Mouse (Mus musculus) heart, embryonic 16.5 days (tissue): ENCODE measurements around the gene Arhgef17. TPM values are rescaled to one million over a fixed set of nuclear protein-coding genes. Genes with fewer than 3 reads are reported as not detected.

Source experiments
- ATAC-seq: fragments of 200-750 bp; cut with Nextera tagmentation; replicated peaks from 2 replicates; pipeline ENCODE4 v1.8.0; 2017; ENCODE audit warnings: moderate number of reproducible peaks; ENCODE audit not compliant: insufficient read depth, low FRiP score; ENCODE audit errors: extremely low read depth
- H3K27ac ChIP-seq: fragments of 300-500 bp; sonication (generic); 2 replicates; pipeline ENCODE4 v1.5.1; 2014; ENCODE audit warnings: mild to moderate bottlenecking, low read length, control low read depth, moderate library complexity
- H3K27me3 ChIP-seq: fragments of 300-500 bp; sonication (generic); 2 replicates; pipeline ENCODE4 v1.6.1; 2014; ENCODE audit warnings: low read length, mixed read lengths; ENCODE audit not compliant: control insufficient read depth, insufficient read depth
- H3K36me3 ChIP-seq: fragments of 300-500 bp; sonication (generic); 2 replicates; pipeline ENCODE4 v1.6.1; 2014; ENCODE audit not compliant: control insufficient read depth, insufficient read depth
- H3K4me1 ChIP-seq: fragments of 300-500 bp; sonication (generic); 2 replicates; pipeline ENCODE4 v1.6.1; 2014; ENCODE audit warnings: low read length, mixed read lengths; ENCODE audit not compliant: control insufficient read depth, insufficient read depth
- H3K4me2 ChIP-seq: fragments of 300-500 bp; sonication (generic); 2 replicates; pipeline ENCODE4 v1.6.1; 2014; ENCODE audit warnings: low read depth, mild to moderate bottlenecking, control low read depth, low read length
- H3K4me3 ChIP-seq: fragments of 300-500 bp; sonication (generic); 2 replicates; pipeline ENCODE4 v1.5.1; 2014; ENCODE audit warnings: mild to moderate bottlenecking, control low read depth, low read length
- H3K9ac ChIP-seq: fragments of 300-500 bp; sonication (generic); 2 replicates; pipeline ENCODE4 v1.6.1; 2014; ENCODE audit warnings: low read length, control low read depth
- H3K9me3 ChIP-seq: fragments of 300-500 bp; sonication (generic); replicated peaks from 2 replicates; pipeline ENCODE4 v1.6.1; 2016; ENCODE audit warnings: low read length; ENCODE audit not compliant: control insufficient read depth
- WGBS: fragments of 180-500 bp; shearing (Covaris S2); extraction: QIAGEN DNeasy Blood & Tissue Kit; methylation state at CpG from one replicate; pipeline ENCODE4 v1.1.7; 2014; 5-methylcytosine and 5-hydroxymethylcytosine counted together
- polyA plus RNA-seq: library from polyadenylated mRNA; unstranded; fragments of >200 nt; fragmentation: Nextera tagmentation; extraction: Ambion mirVana; gene quantifications from 2 replicates; pipeline ENCODE4 v1.2.1, GENCODE M21; 2015

Gene Arhgef17
- polyA plus RNA-seq, 1 experiment from 2014 or later = 5.1 TPM

DNA sequence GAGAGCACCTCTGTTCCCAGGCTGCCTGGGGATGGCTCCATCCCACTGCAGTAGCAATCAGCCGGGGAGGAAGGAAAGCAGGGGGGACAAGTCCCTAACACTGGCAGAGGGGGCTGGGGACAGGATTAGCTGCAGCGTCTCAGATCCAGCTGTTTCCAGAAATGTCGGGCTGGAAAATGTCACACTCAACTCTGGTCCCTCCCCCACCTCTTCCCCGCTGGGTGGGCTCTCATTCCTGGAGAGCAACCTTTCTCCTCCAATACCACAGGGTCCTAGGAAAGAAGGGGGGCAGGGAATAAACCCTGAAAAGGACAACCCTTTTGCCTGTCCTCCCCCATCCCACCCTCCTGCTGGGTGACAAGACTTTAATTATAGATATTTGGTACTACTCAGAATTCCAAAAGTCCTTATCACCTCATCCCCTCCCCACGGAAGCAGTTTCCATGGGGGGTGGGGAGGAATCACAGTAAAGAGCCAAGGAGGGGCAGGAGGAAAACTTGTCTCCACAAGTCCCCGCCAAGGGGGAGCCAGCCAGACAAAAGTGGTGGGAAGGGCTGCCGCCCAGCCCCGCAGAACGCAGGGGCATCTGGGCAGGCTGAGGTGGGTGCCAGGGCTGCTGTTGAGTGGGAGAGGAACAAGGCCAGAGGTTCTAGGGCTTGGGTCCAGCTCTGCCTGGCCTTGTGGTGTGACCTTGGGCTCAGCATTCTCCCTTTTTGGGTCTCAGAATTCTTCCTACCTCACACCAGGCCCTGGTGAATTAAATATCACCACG is 7.0 kb downstream of the Arhgef17 start:
- Histone ChIP-seq H3K27me3 (no peaks in the 10 kb centered on the region), H3K36me3 (peaks cover 2% of the 10 kb centered on the region; the same call in 1 of the 2 replicates), H3K4me2 (peak overlapping the region; percentile 90), H3K4me1 (peaks cover 81% of the 10 kb centered on the region), H3K9ac (peak overlapping the region; percentile 95), H3K27ac (peak overlapping the region; percentile 37), H3K9me3 (no peaks in the 10 kb centered on the region), H3K4me3 (peak overlapping the region; percentile 15; the same call in 1 of the 2 replicates)
- 27% methylated on average over 10 of the region's 10 CpGs for WGBS
- ATAC-seq = no peak

DNA sequence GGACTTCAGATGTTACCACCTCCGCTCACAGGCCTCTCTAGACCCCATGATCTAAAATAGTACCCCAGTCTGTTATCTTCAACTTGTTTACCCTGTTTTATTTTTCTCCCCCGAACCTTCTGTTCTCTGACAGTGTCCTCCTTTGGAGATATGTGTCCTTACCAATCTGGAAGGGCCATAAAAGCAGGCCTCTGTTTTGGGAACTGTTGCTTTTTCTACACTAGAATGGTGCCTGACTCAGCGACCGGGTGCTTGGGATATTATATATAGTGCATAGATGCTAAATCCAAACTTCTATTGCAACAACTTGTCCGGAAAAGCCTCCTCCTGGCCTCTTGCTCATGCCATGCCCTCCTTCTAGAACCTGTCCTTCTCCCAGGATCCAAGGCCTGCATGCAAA is 7.7 kb downstream of the Arhgef17 start:
- Histone ChIP-seq H3K27ac (peak overlapping the region; percentile 25; the same call in 1 of the 2 replicates), H3K36me3 (peaks cover 2% of the 10 kb centered on the region; the same call in 1 of the 2 replicates), H3K4me2 (peak overlapping the region; percentile 90), H3K27me3 (no peaks in the 10 kb centered on the region), H3K4me1 (peaks cover 81% of the 10 kb centered on the region), H3K4me3 (0 out of 2 replicates have a peak overlapping the region, but pooled peaks have one; percentile 15), H3K9ac (peak overlapping the region; percentile 31), H3K9me3 (no peaks in the 10 kb centered on the region)
- no peak for ATAC-seq
- 68% methylated on average over 5 of the region's 5 CpGs for WGBS

DNA sequence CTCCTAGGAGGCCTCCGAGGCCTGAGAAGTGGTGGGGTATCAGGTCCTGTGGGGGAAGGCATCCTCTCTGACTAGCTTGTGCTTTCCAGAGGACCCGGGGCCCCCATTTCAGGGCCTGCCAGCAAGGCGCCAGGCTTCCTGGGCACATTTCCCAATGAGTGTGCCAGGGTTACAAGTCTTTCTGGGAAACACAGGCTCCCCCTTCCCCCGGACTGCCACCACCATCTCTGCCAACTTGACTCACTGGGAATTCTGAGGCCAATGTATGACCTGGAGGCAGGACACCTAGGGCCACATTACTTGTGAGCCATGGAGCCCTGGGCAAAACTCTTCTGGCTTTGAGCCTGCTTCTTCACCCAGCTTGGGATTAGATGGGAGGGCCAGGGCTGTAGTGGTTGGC is 9.0 kb downstream of the Arhgef17 start:
- Histone ChIP-seq H3K4me1 (peaks cover 82% of the 10 kb centered on the region), H3K4me2 (no peak overlapping the region), H3K4me3 (no peak overlapping the region), H3K27me3 (no peaks in the 10 kb centered on the region), H3K9me3 (no peaks in the 10 kb centered on the region), H3K27ac (peak overlapping the region; percentile 53), H3K36me3 (peaks cover 2% of the 10 kb centered on the region; the same call in 1 of the 2 replicates), H3K9ac (peak overlapping the region; percentile 39)
- ATAC-seq = no peak
- 72% methylated on average over 4 of the region's 4 CpGs for WGBS

DNA sequence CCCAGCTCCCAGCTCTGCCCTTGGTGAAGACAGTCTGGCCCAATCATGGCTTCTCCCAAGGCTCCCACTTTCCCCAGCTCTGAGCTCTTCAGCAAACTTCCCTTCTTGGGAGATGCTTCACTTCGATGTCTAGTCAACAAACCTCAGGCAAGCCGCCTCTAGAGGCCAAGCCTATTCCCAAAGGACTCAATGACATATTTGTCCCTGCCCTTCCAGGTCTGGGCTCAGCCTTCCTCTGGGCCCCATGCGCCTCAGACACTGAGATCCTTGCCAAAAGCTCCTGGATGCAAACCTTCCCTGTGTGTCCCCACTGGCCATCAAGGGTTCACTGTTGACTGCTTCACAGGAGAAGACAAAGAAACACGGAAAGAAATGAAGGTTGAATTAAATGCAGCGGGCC is 10.6 kb downstream of the Arhgef17 start:
- no peaks in the 10 kb centered on the region for H3K27me3 ChIP-seq
- peaks cover 2% of the 10 kb centered on the region; the same call in 1 of the 2 replicates for H3K36me3 ChIP-seq
- no peak overlapping the region for H3K4me3 ChIP-seq
- ATAC-seq = no peak
- no peaks in the 10 kb centered on the region for H3K9me3 ChIP-seq
- H3K27ac ChIP-seq = no peak overlapping the region
- no peak overlapping the region for H3K4me2 ChIP-seq
- H3K4me1 ChIP-seq = peaks cover 82% of the 10 kb centered on the region
- H3K9ac ChIP-seq = no peak overlapping the region
- WGBS = 81% methylated on average over 5 of the region's 5 CpGs

DNA sequence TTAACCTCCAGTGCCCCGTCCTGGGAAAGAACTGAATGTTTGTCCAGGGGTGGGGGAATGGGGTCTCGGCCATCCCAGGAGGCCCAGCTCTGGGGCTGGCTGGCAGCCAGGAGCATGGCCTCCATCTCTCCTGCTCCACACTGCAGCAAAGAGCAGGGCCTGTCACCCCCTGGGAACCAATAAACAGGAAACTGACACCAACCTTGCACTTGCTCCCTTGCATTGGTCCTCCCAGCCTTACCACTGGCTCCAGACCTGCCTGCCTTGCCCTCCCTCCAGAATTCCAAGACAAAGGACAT is 12.1 kb downstream of the Arhgef17 start:
- H3K9ac ChIP-seq = no peak overlapping the region
- no peak for ATAC-seq
- H3K27ac ChIP-seq = peak overlapping the region; percentile 78
- 0 out of 2 replicates have a peak overlapping the region, but pooled peaks have one; percentile 6 for H3K4me2 ChIP-seq
- H3K4me3 ChIP-seq = no peak overlapping the region
- no peaks in the 10 kb centered on the region for H3K9me3 ChIP-seq
- H3K27me3 ChIP-seq = no peaks in the 10 kb centered on the region
- peaks cover 2% of the 10 kb centered on the region; the same call in 1 of the 2 replicates for H3K36me3 ChIP-seq
- WGBS = 16% methylated on average over 2 of the region's 2 CpGs
- H3K4me1 ChIP-seq = peaks cover 74% of the 10 kb centered on the region

DNA sequence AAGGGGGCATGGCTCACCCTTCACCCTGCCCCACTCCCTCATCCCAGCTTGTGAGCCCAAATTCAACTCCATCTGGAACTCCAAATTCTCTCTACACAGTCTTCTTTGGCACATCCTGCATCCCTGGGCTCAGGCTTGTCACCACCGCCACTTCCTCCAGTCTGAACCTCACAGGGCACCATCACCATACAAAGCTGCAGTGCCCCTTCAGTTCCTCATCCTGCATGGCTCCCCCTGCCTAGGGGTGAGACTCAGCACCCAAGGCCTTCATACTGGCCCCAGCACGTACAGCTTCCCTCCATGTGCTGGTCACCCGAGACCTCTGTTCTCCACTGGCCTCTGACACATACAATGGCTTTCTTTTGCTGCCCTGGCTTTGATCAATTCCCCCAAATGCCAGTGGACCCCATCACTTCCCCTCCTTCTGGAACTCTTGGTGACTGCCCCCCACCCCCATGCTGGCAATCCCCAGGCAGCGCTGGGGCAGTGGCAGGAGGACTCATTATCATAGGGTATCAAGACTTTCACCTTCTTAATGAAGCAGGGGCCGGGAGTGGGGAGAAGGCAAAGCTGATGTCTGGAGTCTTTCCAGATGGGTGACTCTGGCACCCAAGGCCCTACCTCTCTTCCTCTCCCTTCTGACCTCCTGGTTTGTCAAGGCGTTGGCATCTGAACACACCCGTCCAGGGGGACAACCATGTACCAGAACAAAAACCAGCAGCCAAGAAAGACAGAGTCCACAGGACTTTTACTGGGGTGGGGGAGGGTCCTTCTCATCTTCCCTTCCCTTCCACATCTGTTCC is 12.7 kb downstream of the Arhgef17 start:
- WGBS = 39% methylated on average over 7 of the region's 7 CpGs

DNA sequence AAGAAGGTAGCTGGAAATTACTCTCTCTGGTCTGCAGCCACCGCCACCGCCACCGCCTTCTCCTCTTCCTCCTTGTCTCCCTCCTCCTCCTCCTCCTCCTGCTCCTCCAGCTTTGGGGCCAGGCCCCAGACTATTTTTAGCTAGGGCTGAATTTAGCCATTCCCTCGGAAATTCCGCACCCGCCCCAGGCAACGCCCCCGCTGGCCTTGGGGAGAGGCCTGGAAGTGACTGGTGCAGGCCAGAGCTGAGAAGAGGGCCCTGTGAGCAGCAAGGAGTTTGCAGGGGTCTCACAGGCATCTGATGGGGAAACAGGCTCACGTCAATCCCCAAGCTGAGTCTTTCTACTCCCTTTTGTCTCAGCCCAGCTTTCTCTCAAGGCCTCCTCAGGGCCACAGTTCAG is 13.7 kb downstream of the Arhgef17 start:
- peak; percentile 56 for ATAC-seq
- Histone ChIP-seq H3K4me2 (peak overlapping the region; percentile 47), H3K9ac (peak overlapping the region; percentile 64), H3K9me3 (no peaks in the 10 kb centered on the region), H3K4me3 (no peak overlapping the region), H3K36me3 (no peaks in the 10 kb centered on the region; the same call in 1 of the 2 replicates), H3K27me3 (no peaks in the 10 kb centered on the region), H3K27ac (peak overlapping the region; percentile 78), H3K4me1 (peaks cover 64% of the 10 kb centered on the region)
- WGBS = 16% methylated on average over 9 of the region's 9 CpGs

More for the DNA sequence above, 12.7 kb downstream of the Arhgef17 start:
- Histone ChIP-seq H3K36me3 (peaks cover 1% of the 10 kb centered on the region; the same call in 1 of the 2 replicates), H3K4me2 (0 out of 2 replicates have a peak overlapping the region, but pooled peaks have one; percentile 6), H3K27me3 (no peaks in the 10 kb centered on the region), H3K9ac (no peak overlapping the region), H3K4me1 (peaks cover 71% of the 10 kb centered on the region), H3K9me3 (no peaks in the 10 kb centered on the region), H3K27ac (peak overlapping the region; percentile 78), H3K4me3 (no peak overlapping the region)
- no peak for ATAC-seq

DNA sequence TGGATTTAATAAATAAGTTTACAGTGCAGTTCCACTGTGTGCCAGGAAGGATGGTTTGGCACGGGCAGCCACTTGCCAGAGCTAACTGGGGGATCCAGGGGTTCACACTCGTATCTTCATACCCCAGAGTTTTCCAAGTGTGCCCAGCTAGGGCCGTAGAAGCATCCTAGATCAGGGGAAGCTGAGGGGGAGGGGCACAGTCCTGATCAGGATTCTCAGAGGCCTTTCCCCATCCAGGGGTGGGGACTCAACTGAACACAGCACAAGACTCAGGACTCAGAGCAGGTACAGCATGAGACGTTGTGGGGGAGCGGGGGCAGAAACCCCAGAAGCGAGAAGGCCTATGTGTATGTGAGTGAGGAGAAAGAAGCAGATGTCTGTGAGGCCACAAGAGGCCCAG is 14.2 kb downstream of the Arhgef17 start:
- 40% methylated on average over 6 of the region's 6 CpGs for WGBS
- Histone ChIP-seq H3K27ac (peak overlapping the region; percentile 78), H3K9ac (peak overlapping the region; percentile 64), H3K27me3 (no peaks in the 10 kb centered on the region), H3K9me3 (no peaks in the 10 kb centered on the region), H3K4me1 (peaks cover 60% of the 10 kb centered on the region), H3K4me2 (peak overlapping the region; percentile 47), H3K36me3 (no peaks in the 10 kb centered on the region; the same call in 1 of the 2 replicates), H3K4me3 (no peak overlapping the region)
- no peak for ATAC-seq
